Mouse (Mus musculus): Measurements from ENCODE around the gene Noxred1. TPM values are rescaled to one million over a fixed set of nuclear protein-coding genes. Genes with fewer than 3 reads are reported as not detected.
"Not testable (repeated sequence)": the region's sequence is repeated elsewhere in the genome, so short reads cannot be mapped to it uniquely, and the experiment has no call there.

The Noxred1 gene
- polyA plus RNA-seq, 1 experiment: 1.3 TPM

DNA sequence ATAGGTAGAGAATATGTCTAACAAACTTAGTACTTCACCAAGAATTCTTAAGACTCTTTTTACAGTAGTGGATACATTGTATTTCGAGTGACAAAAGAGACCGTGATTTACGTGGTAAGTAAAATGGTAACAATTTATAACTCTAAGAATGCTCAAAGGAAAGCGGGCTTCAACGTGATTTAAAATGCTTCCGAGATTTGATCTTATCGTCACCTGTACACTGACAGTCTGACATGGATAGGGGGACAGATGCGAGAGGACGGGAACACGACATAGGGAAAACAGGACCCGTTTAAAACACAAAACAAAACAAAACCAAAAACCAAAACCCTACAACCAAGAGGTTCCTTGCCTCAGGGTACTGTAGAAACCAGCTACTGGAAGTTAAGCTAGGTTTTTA lies 26.9 kb upstream of the Noxred1 start:
- peak overlapping the region; percentile 89 for H3K4me3 ChIP-seq (ENCODE audit: insufficient read depth, low read depth, low read length)
- H3K4me1 ChIP-seq (ENCODE audit: control insufficient read depth, insufficient read depth, insufficient read length, low read length): no peaks in the 10 kb centered on the region; the same call in 1 of the 2 replicates
- peak overlapping the region; percentile 89 for H3K27ac ChIP-seq (replicated peaks; ENCODE audit: low read depth, low read length)

DNA sequence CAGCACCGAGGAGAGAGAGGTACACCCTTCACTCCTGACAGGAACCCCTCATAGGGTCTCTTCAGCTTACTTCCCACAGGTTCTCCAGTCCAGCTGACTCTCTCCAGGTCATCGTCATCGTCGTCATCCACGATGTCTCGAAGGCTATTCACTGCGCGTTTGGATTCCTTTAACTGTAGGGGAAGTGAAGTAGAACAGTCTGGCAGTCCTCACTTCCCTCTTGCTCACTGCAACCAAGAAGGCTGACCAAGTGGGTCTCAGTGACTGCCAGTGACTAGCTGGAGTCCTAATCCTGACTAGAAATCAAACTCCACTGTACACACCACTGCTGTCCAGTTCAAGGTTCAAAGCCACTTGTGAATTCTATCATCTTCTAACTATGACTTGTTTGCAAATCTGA lies 22.0 kb upstream of the Noxred1 start:
- H3K4me3 ChIP-seq (ENCODE audit: insufficient read depth, low read depth, low read length): no peak overlapping the region
- H3K27ac ChIP-seq (replicated peaks; ENCODE audit: low read depth, low read length): no peak overlapping the region
- no peaks in the 10 kb centered on the region for H3K4me1 ChIP-seq (ENCODE audit: control insufficient read depth, insufficient read depth, insufficient read length, low read length)

DNA sequence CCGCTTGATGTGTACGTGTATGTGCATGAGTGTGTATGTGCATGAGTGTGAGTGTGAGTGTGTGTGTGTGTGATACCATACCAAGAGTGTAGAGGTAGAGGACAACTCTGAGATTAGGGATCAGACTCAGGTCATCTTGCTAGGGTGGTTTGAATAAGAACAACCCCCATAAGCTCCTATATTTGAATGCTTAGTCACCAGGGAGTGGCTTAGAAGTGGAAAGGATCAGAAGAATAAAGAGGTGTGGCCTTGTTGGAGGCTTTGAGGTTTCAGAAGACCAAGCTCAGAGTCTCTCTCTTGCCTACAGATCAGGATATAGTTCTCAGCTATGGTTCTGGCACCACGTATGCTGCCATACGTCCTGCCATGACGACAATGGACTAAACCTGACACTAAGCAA lies 18.1 kb upstream of the Noxred1 start:
- Histone ChIP-seq H3K4me1 (ENCODE audit: control insufficient read depth, insufficient read depth, insufficient read length, low read length) (no peaks in the 10 kb centered on the region), H3K4me3 (ENCODE audit: insufficient read depth, low read depth, low read length) (no peak overlapping the region), H3K27ac (replicated peaks; ENCODE audit: low read depth, low read length) (no peak overlapping the region)

DNA sequence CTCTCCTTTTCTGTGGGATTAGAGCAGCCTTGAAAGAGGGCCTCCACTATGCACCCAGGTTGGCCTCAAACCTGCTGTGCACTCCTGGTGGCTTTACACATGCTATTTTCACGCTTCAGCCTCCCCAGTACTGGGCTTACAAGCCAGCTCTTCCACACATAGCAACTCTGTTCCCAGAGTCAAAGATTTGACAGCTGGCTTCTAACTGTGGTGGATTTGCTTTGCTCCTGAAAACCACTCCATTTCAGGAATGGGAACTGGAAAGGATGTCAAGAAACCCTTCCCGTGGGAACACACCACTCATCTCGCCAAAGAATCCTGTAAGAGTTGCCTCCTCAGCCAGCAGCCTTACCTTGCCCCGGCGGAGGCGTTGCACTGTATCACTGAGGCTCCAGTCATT lies 15.3 kb upstream of the Noxred1 start:
- Histone ChIP-seq H3K4me3 (ENCODE audit: insufficient read depth, low read depth, low read length) (no peak overlapping the region), H3K27ac (replicated peaks; ENCODE audit: low read depth, low read length) (no peak overlapping the region), H3K4me1 (ENCODE audit: control insufficient read depth, insufficient read depth, insufficient read length, low read length) (no peaks in the 10 kb centered on the region)

DNA sequence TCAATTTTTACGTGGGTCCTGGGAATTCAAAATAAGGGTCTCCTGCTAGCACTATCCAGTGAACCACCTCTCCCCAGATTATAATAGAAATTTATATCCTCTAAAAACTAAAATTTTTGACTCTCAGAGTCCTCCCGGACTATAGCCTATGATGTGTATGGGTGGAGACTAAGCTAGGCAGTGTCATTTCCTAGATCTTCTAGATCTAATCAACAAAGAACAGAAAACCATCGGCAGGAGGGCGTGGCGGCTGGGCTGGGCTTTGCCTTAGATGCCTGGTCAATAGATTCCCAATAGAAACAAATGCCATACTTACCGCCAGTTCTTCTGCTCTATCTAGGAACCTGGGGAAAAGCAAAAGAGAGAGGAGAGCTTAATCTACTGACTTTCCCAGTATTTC lies 11.6 kb upstream of the Noxred1 start:
- no peaks in the 10 kb centered on the region for H3K4me1 ChIP-seq (ENCODE audit: control insufficient read depth, insufficient read depth, insufficient read length, low read length)
- H3K4me3 ChIP-seq (ENCODE audit: insufficient read depth, low read depth, low read length): no peak overlapping the region
- H3K27ac ChIP-seq (replicated peaks; ENCODE audit: low read depth, low read length): no peak overlapping the region

DNA sequence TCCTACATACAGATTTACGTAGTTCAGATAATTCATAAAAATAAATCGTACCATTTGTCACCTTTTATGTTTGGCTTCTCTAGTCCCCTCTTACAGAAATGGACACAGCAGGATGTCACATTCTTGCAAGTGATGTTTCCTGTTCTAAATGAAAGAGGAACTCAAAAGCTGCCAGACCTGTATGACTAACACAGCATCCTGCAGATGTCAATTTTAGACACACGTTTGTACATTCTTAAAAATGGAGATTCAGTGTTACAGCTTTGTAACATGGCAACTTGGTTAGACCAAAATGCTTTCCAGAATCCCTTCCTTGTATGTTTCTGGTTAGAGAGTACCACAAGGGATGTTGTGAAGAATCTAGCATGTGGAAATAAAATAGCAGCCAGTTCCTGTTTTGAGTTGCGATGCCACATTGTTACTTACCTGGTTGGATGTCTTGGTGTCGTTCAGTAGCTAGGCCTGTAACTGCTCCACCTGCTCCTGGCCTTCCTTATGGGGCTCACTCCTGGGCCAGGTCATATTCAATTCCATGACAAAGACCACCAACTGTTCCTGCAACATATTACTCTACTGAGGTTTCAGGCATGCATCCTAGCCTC lies 1.5 kb downstream of the Noxred1 start:
- Histone ChIP-seq H3K27ac (replicated peaks; ENCODE audit: low read depth, low read length) (no peak overlapping the region), H3K4me1 (ENCODE audit: control insufficient read depth, insufficient read depth, insufficient read length, low read length) (no peaks in the 10 kb centered on the region), H3K4me3 (ENCODE audit: insufficient read depth, low read depth, low read length) (no peak overlapping the region)

DNA sequence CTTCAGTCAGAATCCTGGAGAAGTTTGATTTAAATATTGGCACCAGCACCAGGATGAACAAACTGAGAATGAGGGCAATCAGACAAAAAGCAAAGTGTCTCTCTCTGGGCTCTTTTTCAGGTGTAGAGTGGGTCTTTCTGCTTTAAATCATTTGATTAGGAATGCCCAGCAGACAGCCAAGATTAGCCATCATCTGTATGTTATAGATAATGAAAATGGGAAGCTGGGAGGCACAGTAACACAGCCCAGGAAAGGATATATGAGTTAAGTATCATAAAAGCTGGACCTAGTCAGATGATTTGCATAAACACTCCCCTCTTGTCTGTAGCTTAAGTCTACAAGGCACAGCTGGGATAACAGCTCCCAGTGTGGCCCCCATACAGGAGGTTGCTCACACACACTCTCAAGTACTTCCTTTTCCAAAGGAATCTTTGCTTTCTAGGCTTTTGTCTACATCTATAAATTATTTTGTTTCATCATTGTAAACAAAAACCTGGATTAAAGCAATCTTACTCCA lies 8.1 kb downstream of the Noxred1 start:
- H3K4me3 ChIP-seq (ENCODE audit: insufficient read depth, low read depth, low read length): no peak overlapping the region
- no peak overlapping the region for H3K27ac ChIP-seq (replicated peaks; ENCODE audit: low read depth, low read length)
- H3K4me1 ChIP-seq (ENCODE audit: control insufficient read depth, insufficient read depth, insufficient read length, low read length): no peaks in the 10 kb centered on the region

DNA sequence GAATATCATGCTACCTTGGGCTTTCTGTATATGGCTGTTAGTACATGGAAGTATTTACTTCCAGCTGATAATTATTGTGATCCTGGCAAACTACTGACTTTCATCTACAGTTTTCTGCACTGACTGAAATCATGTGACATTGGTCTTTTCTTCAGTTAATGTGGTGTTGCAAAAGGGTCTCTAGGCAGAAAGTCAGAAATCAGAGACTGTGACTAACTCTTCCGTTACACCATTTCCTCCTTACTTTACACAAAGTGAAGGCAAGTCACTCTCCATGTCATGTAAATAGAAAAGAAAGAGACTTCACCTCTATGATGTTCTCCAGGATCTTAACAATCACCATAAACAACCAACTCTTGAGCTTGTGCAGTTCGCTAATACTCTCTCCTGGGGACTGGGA lies 8.9 kb downstream of the Noxred1 start:
- H3K27ac ChIP-seq (replicated peaks; ENCODE audit: low read depth, low read length): no peak overlapping the region
- H3K4me1 ChIP-seq (ENCODE audit: control insufficient read depth, insufficient read depth, insufficient read length, low read length): no peaks in the 10 kb centered on the region
- H3K4me3 ChIP-seq (ENCODE audit: insufficient read depth, low read depth, low read length): no peak overlapping the region

DNA sequence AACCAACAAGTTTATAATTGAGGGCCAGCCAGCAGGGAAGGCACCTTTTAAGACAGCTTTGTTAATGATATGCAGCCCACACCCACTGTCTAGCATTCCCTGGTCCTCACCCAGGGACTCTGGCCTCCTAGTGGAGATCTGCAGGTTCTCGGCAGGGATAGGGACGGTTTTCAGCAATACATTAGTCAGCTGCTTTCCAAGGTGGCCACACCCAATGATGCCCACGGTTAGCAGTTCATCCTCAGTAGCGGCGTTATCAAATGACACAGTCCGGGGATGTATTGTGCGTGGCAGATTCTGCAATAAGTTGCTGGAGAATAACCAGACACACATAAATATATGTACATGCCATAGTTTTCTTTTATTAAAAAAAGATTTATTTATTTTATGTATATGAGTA lies 11.7 kb downstream of the Noxred1 start:
- Histone ChIP-seq H3K4me3 (ENCODE audit: insufficient read depth, low read depth, low read length) (no peak overlapping the region), H3K27ac (replicated peaks; ENCODE audit: low read depth, low read length) (no peak overlapping the region), H3K4me1 (ENCODE audit: control insufficient read depth, insufficient read depth, insufficient read length, low read length) (no peaks in the 10 kb centered on the region)

DNA sequence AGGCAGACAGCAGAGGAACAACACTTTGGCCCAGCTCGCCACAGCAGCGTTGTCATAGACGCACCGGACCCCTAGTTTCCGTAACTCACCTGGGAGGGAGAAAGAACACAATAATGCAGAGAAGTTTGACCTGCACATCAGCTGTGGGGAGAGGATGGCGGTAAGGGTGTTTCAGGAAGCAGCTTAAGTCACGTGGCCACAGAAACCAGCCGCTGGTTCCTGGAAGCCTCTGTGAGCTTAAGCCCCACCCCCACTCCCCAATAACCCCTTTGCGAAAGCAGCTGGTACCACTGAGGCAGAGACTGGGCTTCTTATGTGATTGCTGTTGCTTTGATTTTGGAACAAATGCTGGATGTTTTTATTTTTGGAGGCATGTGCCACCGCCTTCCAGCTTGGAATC lies 13.6 kb downstream of the Noxred1 start:
- H3K27ac ChIP-seq (replicated peaks; ENCODE audit: low read depth, low read length): no peak overlapping the region
- H3K4me3 ChIP-seq (ENCODE audit: insufficient read depth, low read depth, low read length): no peak overlapping the region
- H3K4me1 ChIP-seq (ENCODE audit: control insufficient read depth, insufficient read depth, insufficient read length, low read length): no peaks in the 10 kb centered on the region

DNA sequence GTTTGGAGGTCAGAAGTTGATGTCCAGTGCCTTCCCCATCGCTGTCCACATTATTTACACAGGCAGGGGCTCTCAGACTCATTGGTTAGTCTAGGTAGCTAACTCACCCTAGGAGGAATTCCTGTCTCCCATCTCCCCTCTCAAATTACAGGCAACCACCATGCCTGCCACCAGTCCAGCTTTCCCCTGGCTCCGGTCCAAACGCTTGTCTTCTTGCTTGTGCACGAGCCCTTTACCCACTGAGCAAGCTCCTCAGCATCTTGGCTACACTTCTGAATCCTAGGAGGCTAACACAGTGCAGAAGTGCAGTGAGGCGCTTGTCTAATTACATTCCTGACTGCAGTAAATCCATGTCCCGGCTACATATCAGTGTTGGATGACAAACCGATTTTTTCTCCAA lies 19.2 kb downstream of the Noxred1 start:
- no peak overlapping the region for H3K27ac ChIP-seq (replicated peaks; ENCODE audit: low read depth, low read length)
- no peak overlapping the region for H3K4me3 ChIP-seq (ENCODE audit: insufficient read depth, low read depth, low read length)
- H3K4me1 ChIP-seq (ENCODE audit: control insufficient read depth, insufficient read depth, insufficient read length, low read length): no peaks in the 10 kb centered on the region

DNA sequence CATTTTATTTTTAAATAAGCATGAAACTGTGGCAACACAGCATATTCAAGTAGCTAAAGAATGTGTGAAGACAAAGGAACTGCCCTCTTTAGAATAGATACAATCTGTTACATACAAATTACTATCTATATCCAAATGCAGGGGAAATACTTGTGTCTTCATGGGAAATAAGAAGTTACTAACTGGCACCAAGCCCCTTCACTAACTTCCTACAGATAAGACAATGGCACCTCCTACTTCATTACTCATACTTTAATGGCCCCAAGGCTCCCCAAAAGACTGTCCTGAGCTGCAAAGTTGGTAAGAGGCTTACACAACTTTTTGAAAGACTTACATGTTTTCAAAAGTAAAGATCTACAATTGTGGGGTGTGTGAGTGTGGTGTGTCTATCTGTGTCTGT lies 20.9 kb downstream of the Noxred1 start:
- H3K4me1 ChIP-seq (ENCODE audit: control insufficient read depth, insufficient read depth, insufficient read length, low read length): no peaks in the 10 kb centered on the region
- no peak overlapping the region for H3K4me3 ChIP-seq (ENCODE audit: insufficient read depth, low read depth, low read length)
- H3K27ac ChIP-seq (replicated peaks; ENCODE audit: low read depth, low read length): no peak overlapping the region

DNA sequence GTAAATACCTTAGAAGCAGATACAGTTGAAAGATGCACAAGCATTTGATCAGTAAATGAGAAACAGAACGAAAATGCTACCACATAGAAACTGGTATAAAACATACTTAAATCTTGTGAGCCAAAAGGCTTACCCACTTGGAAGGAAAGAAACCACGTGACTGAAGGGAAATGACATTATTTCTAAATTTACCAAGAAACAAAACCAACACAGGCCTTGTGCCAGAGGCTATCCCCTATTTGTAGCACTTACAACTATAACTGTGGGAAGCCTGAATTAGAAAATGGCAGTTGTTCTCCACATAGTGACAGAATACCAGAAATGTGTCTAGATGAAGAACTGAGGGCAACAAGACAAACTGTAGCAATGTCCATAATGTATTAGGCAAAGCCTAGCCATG lies 22.5 kb downstream of the Noxred1 start:
- H3K4me1 ChIP-seq (ENCODE audit: control insufficient read depth, insufficient read depth, insufficient read length, low read length): no peaks in the 10 kb centered on the region
- no peak overlapping the region for H3K4me3 ChIP-seq (ENCODE audit: insufficient read depth, low read depth, low read length)
- H3K27ac ChIP-seq (replicated peaks; ENCODE audit: low read depth, low read length): peak overlapping the region; percentile 78

DNA sequence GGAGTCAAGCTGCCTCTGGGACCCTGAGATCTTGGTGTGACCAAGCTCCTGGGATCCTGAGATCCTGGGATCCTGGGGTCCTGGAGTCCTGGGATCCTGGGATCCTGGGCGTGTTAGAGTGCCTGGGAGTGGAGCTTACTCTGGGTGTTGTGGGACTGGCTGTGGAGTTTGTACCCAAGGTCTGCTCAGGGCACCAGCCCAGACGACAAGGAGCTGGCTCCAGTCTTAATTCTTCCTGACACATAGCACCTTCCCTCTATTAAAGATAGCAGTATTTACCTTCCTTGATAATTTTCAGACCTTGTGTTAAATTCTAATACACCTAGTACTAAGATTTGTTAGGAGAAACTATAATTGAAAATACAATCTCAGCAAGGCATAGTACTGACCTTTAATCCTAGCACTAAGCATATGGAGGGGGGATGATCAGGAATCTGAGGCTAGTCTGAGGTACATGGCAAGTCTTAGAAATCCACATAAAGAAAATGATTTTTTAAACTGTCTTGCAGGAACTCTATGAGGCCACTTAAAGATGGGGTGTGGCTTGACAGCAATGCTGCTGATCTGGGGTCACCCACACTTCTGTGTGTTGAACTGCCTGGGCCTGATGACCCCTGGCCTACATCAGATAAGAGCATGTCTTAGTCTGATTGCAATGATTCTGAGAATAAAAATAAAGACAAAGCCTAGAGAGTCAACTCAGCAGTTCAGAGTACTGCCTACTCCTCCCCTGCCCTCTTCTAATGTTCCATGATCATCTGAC lies 25.5 kb downstream of the Noxred1 start:
- Histone ChIP-seq H3K27ac (replicated peaks; ENCODE audit: low read depth, low read length) (no peak overlapping the region), H3K4me3 (ENCODE audit: insufficient read depth, low read depth, low read length) (no peak overlapping the region), H3K4me1 (ENCODE audit: control insufficient read depth, insufficient read depth, insufficient read length, low read length) (no peaks in the 10 kb centered on the region)

DNA sequence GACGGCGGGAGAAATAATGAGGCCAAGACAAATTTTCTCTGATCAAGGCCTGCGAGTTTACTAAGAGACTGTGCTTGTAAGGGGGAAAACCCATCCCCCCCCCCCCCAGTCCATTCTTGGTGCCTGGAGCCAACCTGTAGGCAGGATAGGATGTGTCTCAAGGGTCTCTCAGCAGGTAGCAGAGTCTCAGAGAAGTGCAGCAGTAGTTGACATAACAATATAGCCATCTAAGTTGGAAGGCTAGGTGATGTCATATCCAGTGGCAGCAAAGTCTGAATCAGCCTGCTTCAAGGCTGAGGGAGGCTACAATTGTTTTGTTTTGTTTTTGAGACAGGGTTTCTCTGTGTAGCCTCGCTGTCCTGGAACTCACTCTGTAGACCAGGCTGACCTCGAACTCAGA lies 32.7 kb downstream of the Noxred1 start:
- not testable (repeated sequence) for H3K4me3 ChIP-seq (ENCODE audit: insufficient read depth, low read depth, low read length); H3K4me1 ChIP-seq (ENCODE audit: control insufficient read depth, insufficient read depth, insufficient read length, low read length); H3K27ac ChIP-seq (replicated peaks; ENCODE audit: low read depth, low read length)

DNA sequence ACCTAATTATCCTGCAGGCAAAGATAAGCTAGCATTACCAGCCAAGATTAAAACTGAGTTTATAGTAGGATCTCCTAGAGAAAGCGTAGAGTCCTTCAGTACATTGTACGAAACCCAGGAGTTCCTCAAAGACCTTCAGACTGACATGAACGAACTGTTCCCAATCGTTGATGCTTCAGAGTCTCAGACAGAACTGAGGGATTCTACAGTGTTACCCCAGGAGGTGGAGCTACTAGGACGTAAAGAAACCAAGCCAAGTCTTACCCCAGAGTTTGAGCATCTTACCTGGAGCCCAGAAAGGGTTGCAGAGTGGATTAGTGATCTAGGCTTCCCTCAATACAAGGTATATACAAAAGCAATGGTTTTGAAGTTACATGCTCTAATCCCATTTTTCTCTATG lies 36.8 kb downstream of the Noxred1 start:
- no peak overlapping the region for H3K27ac ChIP-seq (replicated peaks; ENCODE audit: low read depth, low read length)
- no peak overlapping the region for H3K4me3 ChIP-seq (ENCODE audit: insufficient read depth, low read depth, low read length)
- no peaks in the 10 kb centered on the region for H3K4me1 ChIP-seq (ENCODE audit: control insufficient read depth, insufficient read depth, insufficient read length, low read length)

All from brown adipose tissue, adult 24 weeks (tissue).